Mouse (Mus musculus): Measurements from ENCODE around the gene Cmtm7.
"Not testable (repeated sequence)": the region's sequence is repeated elsewhere in the genome, so short reads cannot be mapped to it uniquely, and the experiment has no call there.

Gene Cmtm7

DNA sequence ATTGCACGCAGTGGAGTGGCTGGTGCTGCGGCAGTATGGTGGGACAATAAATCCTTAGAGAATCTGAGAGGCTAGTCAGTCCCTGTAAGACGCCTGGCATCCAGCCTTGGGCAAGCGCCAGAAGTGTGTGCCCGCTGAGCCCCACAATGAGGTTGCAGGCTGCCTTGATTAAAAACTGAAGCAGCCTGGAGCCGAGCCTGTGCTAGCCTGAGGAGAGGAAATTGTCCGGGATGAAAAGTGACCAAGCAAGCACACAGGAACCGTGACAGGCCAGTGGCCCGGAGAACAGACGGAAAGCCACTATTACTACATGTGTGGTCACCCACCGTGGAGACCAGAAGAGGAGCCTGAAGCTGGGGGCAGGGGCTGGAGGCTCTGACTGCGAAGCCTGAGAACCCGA is 14.6 kb downstream of the Cmtm7 start:
- DNase-seq (ENCODE audit: low spot score in 2 of 2), result no peak

DNA sequence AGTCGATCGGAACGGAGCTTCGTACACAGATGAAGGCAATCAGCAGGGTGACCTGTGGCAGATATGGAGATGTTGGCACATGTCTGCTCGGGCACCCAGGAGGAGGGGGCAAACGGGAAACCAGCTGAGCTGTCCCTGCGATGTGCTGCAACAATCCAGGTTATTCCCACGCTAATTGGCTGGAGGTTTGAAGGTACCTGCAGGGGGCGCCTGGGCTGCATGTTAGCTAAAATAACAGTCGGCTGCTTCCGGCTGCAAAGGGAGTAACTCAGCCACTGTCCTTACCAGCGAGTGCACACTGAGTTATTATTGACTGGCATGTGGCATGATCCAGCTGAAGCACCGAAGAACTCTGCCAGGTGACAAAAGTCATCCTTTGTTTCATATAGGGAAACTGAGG is 18.3 kb downstream of the Cmtm7 start:
- DNase-seq (ENCODE audit: low spot score in 2 of 2), result no peak

DNA sequence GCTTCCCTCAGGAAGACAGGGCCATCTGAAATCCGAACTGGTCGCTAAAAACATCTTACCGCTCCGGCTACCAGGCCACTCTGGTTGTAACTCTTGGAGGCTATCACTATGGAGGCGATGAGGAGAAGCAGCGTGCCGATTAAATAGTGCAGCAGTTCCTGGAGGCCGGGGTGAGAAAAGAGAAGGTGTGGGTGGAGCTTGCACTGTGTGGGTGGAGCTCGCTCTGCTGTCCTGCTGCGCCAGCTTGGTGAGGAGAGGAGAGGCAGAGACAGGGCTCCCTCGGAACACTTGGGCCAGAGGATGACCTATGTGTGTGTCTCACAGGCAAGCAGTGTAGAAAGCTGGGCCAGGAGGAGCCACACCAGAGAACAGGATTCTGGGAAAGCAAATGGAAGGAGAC is 19.8 kb downstream of the Cmtm7 start:
- no peak for DNase-seq (ENCODE audit: low spot score in 2 of 2)

DNA sequence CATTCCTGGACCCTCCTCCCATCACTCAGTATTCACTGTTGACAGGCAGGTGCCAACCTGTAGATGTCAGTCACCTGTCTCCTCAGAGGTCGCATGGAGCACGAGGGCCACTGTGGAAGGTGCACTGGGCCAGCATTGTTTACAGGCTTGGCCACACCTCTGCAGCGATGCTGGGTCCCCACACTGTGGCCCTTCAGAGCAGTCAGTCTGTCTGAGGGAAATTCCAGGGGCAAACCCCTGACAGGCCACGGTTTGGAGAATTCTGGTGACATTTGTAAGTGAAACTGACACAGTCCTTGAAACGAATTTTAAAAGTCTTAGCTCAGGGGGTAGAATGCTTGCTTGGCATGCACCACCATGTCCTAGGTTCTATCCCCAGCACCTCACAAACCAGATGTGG is 21.3 kb downstream of the Cmtm7 start:
- DNase-seq (ENCODE audit: low spot score in 2 of 2), result no peak

DNA sequence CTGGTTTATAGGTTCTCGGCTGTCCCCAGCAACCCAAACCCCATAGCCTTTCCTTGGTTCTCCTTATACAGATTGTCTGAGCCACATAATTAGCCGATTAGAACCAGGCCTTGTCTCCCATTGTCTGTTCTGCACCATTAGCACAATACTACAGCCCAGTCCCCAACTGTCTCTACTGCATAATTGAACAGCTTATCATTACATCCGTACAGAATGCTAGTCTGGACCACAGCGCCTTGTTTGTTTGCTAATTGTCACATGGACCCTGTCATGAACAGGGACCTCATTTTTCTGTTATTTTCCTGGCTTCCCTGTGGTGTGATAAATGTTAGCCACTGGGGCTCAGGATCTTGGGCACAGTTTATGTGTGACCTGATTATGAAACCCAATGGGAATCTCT is 21.8 kb downstream of the Cmtm7 start:
- no peak for DNase-seq (ENCODE audit: low spot score in 2 of 2)

DNA sequence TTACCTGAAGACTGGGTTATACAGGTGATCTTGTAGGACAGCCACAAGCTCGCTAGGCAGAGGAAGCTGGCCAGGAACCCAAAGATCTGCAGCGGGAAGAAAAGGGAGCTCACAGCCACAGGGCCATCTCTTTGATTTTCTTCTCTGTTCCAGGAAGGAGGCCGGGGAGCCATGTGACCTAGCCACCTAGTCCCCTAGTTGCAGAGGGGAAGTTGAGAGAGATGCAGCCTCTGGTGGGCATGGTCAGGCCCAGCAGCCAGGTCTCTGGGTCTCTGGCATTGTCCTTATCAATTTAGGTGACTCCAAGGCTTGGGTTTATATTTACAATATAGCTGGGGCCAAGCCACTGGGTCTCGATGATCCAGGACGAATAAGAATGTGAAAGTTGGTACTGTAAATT is 22.9 kb downstream of the Cmtm7 start:
- no peak for DNase-seq (ENCODE audit: low spot score in 2 of 2)

DNA sequence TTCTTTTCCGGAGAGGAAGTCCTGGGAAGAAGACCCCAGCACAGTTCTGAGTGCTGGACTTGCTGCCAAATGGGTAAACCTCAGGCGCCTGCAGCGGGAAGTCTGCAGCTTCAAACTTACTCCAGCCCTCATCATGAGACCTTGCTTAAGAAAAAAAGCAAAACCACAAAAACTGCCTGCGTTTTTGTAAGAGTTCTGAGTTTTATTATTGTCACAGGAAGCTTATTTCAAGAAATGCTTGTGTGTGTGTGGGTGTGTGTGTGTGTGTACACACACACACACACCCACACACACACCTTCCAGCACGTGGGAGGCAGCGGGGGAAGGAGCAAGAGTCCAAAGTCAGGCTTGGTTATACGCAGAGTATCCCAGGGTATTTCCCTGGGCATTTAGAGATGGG is 23.4 kb downstream of the Cmtm7 start:
- DNase-seq (ENCODE audit: low spot score in 2 of 2), result no peak

DNA sequence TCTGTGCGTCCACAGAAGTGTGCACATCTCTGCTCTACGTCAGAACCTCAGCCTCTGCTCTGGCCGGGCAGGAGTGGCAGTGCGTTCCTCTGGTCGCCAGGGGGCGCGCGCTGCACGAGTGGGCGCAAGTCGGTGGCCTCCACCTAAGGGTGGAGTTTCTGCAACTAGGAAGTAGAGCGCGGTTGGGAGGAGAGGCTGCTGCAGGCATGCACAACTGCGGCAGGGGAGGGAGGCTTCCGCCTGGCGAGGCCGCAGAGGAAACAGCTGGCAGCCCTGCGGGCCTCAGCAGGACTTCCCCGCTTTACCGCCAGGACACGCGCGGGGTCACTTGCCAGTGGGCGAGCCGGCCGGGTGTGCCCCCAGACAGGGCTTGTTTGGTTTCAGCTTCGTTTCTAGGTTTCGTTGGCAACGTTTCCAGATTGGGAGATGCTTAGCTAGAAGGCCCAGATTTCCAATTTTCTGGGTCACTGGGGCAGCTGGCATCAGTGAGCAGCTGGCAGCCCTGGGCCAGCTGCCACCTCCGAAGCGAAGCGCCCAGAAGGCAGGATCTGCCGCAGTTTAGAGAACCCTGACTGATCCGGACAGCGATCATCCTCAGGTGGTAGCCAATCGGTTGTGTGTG is 28.7 kb downstream of the Cmtm7 start:
- peak; percentile 92 for DNase-seq (ENCODE audit: low spot score in 2 of 2)

DNA sequence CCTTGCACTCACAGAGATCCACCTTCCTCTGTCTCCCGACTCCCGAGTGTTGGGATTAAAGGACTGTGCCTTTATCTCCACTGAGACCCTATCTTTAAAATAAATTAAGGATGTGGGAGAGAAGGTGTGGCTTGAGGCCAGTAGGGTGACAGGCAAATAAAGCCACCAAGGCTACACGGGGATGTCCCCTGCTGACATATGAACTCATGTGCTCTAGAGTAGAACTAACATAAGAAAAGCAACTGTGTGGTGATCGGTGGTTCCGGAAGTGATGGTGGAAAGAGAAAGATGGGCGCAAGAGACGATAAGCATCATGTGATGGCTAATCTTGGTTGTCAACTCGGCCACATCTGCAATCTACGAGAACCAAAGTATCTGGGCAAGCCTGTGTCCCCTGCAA is 29.3 kb downstream of the Cmtm7 start:
- DNase-seq (ENCODE audit: low spot score in 2 of 2), result no peak

DNA sequence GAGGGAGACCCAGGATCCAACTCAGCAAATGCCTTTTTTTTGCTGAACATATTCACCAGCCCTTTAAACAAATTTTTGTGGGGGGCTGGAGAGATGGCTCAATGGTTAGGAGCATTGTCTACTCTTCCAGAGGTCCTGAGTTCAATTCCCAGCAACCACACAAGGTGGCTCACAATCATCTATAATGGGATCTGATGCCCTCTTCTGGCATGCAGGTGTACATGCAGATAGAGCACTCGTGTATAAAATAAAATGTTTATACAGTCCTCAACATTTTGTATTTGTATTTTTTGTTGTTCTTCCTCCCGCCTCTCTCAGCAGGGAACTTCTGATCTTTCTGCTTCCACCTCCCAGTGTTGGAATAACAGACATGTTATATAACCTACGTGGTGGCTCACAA is 30.1 kb downstream of the Cmtm7 start:
- no peak for DNase-seq (ENCODE audit: low spot score in 2 of 2)

DNA sequence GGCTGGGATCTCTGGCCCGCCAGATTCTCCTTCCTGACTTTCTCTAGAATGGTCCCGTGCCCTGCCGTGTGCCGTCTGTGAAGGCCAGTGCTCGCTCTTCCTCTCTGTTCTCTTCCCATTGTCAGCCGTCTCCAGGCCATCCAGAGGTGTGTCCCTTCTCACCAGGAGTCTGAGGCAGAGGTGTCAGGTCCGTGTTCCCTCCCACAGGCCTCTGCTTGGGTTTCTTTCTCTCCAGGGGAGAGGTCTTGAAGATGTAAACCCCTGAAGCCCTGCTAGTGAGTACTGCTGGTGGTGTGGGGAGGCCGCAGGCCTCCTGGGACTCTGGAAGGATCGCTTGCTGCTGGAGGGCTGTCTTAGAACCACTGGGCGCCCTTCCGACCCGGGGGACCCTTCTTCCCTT is 34.2 kb downstream of the Cmtm7 start:
- DNase-seq (ENCODE audit: low spot score in 2 of 2), result no peak

DNA sequence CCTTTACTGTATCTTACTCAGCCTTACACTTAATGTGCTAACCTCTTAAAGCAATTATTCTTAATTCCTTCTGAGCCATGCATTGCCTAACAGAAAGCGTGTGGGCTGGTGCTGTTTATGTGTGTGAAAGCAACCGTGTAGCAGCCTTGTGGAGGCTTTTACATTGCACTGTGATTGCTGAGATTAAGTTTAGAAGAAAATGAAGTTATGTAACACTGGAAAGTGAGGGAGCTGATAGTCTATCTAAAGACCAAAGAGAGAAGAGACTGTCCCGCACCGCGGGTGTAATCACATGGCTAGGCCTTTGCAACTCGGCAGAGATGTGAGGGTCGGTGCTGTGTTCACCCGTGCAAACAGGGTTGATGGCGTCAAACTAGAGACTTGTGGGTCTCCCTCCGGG is 34.6 kb downstream of the Cmtm7 start:
- no peak for DNase-seq (ENCODE audit: low spot score in 2 of 2)

DNA sequence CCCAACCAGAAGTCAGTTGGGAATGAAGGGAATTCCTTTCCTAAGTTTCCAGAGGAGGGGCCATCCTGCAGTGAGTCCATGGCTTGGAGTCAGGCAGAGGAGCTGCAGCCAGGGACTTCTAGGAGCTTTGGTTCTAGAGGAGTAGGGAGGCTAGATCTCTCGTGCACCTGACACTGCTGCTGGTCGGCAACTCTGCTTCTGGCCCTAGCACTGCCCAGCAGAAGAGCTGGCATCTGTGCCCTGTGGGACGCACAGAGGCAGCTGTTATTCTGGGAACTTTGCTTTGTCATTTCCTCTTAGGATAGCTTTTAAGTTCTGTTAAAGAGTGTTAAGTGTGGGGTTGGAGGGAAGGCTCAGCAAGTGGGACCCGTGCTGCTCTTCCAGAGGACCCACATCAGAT is 36.0 kb downstream of the Cmtm7 start:
- DNase-seq (ENCODE audit: low spot score in 2 of 2), result no peak

DNA sequence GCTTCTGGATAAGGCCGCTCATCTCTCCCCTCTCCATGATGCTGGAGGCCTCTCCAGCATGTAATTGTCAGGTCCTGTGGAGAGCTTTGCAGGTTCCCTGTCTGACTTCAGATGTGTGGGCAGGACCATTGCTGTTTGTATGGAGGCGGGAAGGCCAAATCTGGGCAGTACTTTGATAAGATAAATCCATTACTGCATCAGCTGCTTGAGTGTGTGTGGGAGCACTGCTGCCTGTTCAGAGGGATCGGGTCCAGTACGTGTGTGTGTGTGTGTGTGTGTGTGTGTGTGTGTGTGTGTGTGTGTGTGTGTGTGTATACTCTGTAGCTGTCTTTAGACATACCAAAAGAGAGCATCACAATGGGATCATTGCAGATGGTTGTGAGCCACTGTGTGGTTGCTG is 36.5 kb downstream of the Cmtm7 start:
- DNase-seq (ENCODE audit: low spot score in 2 of 2), result no peak

DNA sequence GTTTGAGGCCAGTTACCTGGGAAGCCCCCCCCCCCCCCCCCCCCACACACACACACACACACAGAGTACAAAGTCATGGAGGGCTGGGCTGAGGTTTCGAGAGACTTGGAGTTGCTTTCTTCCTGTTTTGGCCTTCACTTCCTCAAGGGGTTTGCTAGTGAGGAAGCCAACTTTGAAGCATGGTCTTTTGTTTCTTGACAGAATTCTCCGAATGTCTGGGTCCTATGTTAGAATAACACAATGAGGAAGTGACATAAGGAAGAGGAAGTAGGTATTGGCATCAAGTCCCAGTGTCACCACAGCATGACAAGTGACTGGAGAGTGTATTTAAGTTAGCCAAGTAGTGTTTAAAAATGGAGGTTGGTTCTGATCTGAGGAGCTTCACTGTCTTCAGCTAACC is 38.9 kb downstream of the Cmtm7 start:
- DNase-seq (ENCODE audit: low spot score in 2 of 2), result peak; percentile 34 to 71

DNA sequence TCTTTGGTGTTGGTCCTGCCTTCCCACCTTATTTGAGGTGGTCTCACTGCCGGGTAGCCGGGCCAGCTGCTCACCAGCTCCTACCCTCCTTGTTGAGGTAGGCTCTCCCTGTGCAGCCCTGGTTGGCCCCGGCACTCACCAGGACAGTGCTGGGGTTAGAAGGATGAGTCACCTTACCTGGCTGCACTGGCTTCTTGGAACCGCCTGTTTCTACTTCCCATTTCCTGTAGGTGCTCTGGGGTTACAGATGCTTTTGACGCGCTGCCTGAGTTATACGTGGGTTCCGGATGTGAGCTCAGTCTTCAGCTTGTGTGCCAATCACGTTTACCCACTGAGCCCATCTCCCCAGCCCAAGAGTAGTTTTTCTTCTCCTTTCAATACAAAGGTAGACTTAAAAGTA is 41.3 kb downstream of the Cmtm7 start:
- DNase-seq (ENCODE audit: low spot score in 2 of 2), result no peak

DNA sequence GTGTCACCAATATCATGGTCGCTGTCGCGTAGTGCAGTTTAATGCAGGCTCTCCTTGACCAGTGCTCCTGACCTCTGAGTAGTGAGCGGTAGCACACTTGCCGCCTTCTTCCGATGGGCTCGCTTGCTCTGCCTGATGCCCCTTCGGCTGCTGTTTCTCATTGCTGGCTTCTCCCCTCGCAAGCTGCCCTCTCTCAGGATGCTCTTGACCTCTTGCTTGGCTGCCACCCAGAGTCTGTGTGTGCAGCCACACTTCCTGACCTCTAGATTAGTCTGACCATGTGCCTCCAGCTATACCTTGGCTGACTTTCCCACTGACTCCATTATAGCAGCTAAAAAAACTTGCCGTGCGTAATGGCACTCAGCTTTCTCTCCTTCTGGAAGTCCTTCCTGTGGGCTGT is 45.2 kb downstream of the Cmtm7 start:
- DNase-seq (ENCODE audit: low spot score in 2 of 2), result peak; percentile 42 to 58

DNA sequence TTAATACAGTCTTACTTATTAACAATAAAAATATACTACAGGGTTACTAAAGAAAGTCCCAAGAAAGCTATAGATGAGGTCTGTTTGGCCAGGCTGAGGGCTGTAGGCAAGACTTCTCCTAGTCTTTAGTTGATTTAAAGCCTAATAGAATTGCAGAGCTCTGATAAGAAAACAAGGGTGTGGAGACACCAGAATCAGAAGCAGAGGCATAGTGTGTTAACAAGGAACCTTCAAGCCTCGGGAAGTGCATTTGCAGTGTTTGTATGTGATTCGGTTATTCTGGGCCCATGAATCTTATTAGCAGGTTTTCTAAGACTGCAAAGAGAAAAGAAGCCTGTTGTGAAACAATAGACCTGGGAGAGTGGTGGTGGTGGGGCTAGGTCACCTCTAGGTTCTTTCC is 48.4 kb downstream of the Cmtm7 start:
- DNase-seq (ENCODE audit: low spot score in 2 of 2), result no peak

DNA sequence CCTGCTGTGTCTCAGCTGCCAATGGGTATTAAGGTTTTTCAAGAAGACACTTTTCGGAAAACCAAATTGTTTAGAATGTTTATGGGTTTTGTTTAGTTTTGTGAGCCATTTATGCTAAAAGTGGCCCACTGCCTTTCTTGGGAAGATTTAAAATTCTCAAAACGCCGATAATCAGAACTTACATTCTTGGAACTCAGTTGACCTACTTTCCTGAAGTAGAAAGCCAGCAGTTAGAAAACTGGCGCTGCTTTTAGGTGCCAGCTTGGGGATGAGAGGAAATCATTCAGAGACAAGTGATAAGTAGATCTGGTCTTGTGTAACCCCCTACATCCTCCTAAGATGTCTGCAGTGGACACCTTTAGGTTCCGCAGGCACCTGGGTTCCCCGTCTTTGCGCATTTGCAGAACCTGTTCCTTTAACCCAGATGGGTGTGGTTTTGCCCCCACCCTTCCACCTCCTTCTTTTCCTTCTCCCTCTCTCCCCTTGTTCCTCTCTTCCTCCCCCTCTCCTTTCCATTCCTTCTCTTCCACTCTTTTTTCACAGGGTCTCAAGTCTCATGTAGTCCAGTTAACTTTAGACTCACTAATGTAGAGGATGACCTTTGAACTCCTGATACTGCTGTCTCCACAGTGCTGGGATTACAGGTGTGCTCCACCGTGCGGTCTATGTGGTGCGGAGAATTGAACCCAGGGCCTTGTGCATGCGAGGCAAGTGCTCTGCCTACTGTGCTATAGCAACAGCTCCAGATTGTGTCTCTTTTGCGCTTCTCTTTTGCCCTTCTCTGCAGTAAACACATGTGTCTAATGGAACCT is 49.6 kb downstream of the Cmtm7 start:
- DNase-seq (ENCODE audit: low spot score in 2 of 2), result no peak

DNA sequence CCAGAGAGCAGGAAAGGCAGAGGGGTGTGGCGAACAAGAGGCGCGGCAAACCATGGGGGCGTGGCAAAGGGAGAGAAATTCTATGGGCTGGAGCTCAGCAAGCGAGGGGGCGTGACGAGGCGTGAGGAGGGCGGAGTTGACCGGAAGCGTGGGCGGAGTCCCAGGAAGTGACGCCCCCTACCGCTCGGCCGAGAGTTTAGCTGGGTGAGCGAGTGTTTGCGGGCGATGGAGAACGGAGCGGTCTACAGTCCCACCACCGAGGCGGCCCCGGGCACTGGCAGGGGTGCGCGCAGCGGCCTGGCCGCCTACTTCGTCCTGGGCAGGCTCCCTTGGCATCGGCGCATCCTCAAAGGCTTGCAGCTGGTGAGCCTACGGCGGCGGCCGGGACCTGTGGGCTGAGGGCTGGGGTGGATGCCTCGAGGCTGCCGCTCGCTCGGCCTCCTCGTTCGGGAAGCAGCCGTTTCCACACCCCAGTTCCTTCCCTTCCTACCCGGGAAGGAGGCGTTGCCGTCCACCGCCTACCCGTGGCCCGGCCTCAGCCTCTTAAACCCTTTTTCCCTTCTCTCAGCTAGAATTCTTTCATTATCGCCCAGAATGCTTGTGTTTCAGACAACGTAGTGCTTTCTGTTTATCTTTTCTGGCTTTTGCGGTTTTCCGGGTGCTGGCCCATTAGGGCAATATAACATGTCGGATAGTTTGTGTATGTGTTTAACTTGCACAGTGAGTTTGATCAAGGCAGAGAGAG is 50.5 kb downstream of the Cmtm7 start, which contains the start of gene Cmtm6:
Gene Cmtm6 (plus strand): TSS at position 106 of the 745 bp plus-strand sequence.
- DNase-seq (ENCODE audit: low spot score in 2 of 2), result peak; percentile 95 to 97

DNA sequence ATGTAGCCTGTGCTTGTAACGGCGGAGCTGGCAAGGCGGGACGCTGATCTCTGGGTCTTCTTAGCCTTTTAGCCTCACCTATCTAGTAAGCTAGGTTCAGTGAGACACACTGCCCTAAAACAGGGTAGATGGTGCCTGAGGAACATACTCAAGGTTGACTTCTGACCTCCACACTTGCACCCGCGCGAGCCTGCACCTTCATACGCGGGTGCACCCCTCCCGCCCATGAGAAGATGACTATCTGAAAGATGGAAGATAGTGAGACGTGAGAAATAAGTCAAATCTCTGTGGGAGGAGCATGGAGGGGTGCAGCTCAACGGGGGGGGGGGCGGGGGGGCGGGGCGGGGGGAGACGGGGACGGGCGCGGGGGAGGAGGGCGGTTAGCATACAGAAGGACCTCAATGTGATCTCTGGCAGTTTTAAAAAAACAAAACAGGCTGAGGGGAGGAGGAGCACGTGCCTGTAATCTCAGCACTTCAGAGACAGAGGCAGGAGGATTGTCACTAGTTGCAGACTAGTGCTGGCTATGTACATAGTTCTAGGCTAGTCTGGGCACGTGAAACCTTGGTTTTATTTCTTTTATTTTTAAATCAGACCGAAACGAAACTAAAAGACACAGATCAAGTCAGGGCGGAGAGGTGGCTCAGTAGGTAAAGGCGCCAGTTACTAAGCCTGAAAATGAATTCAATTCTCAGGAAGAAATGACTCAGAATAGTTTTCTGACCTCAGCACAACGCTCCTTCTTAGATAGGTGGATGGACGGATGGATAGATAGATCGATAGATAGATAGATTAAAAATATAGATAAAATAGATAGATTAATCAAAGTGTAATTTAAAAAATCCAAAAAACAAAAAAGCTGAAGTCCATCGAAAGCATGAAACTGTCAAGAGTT is 51.5 kb downstream of the Cmtm7 start:
- DNase-seq (ENCODE audit: low spot score in 2 of 2), result no peak

DNA sequence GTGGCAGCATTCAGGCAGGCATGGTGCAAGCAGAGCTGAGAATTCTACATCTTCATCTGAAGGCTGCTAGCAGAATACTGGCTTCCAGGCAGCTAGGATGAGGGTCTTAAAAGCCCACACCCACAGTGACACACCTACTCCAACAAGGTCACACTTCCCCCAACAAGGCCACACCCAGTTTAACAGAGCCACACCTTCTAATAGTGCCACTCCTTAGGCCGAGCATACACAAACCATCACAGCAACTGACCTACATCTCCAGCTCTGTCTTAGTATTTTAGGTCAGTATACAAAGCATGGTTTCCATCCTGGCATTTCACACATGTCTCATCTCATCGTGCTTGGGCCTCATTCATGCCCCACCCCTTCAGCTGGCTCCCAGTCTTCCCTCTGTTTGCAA is 53.2 kb downstream of the Cmtm7 start:
- not testable (repeated sequence) for DNase-seq (ENCODE audit: low spot score in 2 of 2)

Data from heart, adult 9 months (tissue).